Mouse (Mus musculus) ES-E14 (cell line): ENCODE data around the gene Cxcr4. TPM values are rescaled to one million over a fixed set of nuclear protein-coding genes. Genes with fewer than 3 reads are reported as not detected.

ENCODE experiments used
- DNase-seq: peaks from one replicate; pipeline ENCODE4 v3.0.0-alpha.2; 2013; ENCODE audit warnings: low read depth, low spot score
- H3K27ac ChIP-seq: 2 replicates; pipeline ENCODE4 v1.5.1; 2012; ENCODE audit warnings: low read depth, mild to moderate bottlenecking, low read length, moderate library complexity, mixed read lengths; ENCODE audit not compliant: poor library complexity, insufficient read depth, severe bottlenecking
- H3K36me3 ChIP-seq: 2 replicates; pipeline ENCODE4 v1.6.1; 2012; ENCODE audit warnings: mild to moderate bottlenecking, low read length, moderate library complexity, mixed read lengths; ENCODE audit not compliant: control insufficient read depth, poor library complexity, insufficient read depth, severe bottlenecking
- H3K4me1 ChIP-seq, 2 experiments: fragments of 150-350 bp in 1 of 2; sonication (generic) in 1 of 2; 2 replicates each; pipeline ENCODE4 v1.6.1; 2012; ENCODE audit warnings: low read length in 2 of 2, mild to moderate bottlenecking in 1 of 2, mixed read lengths in 1 of 2; ENCODE audit not compliant: control insufficient read depth in 2 of 2, insufficient read depth in 2 of 2, poor library complexity in 1 of 2
- H3K4me3 ChIP-seq, 2 experiments: fragments of 150-350 bp in 1 of 2; sonication (generic) in 1 of 2; 2 replicates each; pipeline ENCODE4 v1.5.1; 2012; ENCODE audit warnings: low read length in 2 of 2, low read depth in 1 of 2, mild to moderate bottlenecking in 1 of 2, mixed read lengths in 1 of 2; ENCODE audit not compliant: insufficient read depth in 1 of 2, poor library complexity in 1 of 2, severe bottlenecking in 1 of 2
- H3K9ac ChIP-seq: 2 replicates; pipeline ENCODE4 v1.6.1; 2012; ENCODE audit warnings: low read depth, mild to moderate bottlenecking, low read length, mixed read lengths; ENCODE audit not compliant: poor library complexity, insufficient read depth, severe bottlenecking
- H3K9me3 ChIP-seq: fragments of 150-350 bp; sonication (generic); 2 replicates; pipeline ENCODE4 v1.6.1; 2012; ENCODE audit warnings: low read depth, mild to moderate bottlenecking, low read length; ENCODE audit not compliant: control insufficient read depth, insufficient read depth
- CHD2 ChIP-seq: IDR thresholded peaks from 2 replicates; pipeline ENCODE4 v1.6.1; 2014; ENCODE audit warnings: mild to moderate bottlenecking, low read depth, low read length, inconsistent platforms
- HCFC1 ChIP-seq: IDR thresholded peaks from 2 replicates; pipeline ENCODE4 v1.6.1; 2012; ENCODE audit warnings: low read length, inconsistent platforms, borderline replicate concordance; ENCODE audit not compliant: insufficient read depth
- MAFK ChIP-seq: IDR thresholded peaks from 2 replicates; pipeline ENCODE4 v1.6.1; 2014; ENCODE audit warnings: mild to moderate bottlenecking, low read depth, low read length, inconsistent platforms; ENCODE audit not compliant: insufficient read depth
- ZC3H11A ChIP-seq: IDR thresholded peaks from 2 replicates; pipeline ENCODE4 v1.6.1; 2012; ENCODE audit warnings: low read depth, mild to moderate bottlenecking, inconsistent platforms, low read length, borderline replicate concordance
- ZNF384 ChIP-seq: IDR thresholded peaks from 2 replicates; pipeline ENCODE4 v1.6.1; 2012; ENCODE audit warnings: low read depth, low read length, inconsistent platforms
- in situ Hi-C, 2 experiments: fragments of 600-800 bp; cut with MboI; formaldehyde crosslinking; loops; one replicate each; pipeline ENCODE4 v1.15.1; 2025; ENCODE audit warnings: low sequenced_read_pairs in 2 of 2, inconsistent platforms in 1 of 2; ENCODE audit not compliant: unreplicated experiment in 2 of 2
- total RNA-seq: library from RNA; depleted of rRNA; stranded (reverse); fragments of 300-350 nt; gene quantifications from 2 replicates; pipeline ENCODE4 v1.2.3, GENCODE M21; 2012; rRNA removed

Gene Cxcr4
- 1.5 and 2.6 TPM in 2 replicates for total RNA-seq

- peak; percentile 75 for DNase-seq
- Histone ChIP-seq H3K9me3 (no peaks in the 10 kb centered on the region), H3K4me1 (peaks cover 0 to 6% of the 10 kb centered on the region in 2 experiments; a peak in 2 of 4 replicates), H3K4me3 (peak within 1 kb of the TSS; percentile 61 to 65), H3K36me3 (no peaks in the 10 kb centered on the region), H3K9ac (peak within 1 kb of the TSS; percentile 62), H3K27ac (no peak within 1 kb of the TSS)
- in situ Hi-C loops: no loop called here
- TF ChIP-seq ZC3H11A: 0 out of 2 replicates have a peak, but pooled peaks have one; percentile 9
- TF ChIP-seq MAFK: no peak
These were observed at the start of gene Cxcr4 for GRCm38 (mm10) chr1:128592211-128592741. Cxcr4 (minus strand) TSS chr1:128592293.

- no peak for DNase-seq
- Histone ChIP-seq H3K4me3 (no peak overlapping the region), H3K9me3 (no peaks in the 10 kb centered on the region), H3K4me1 (peaks cover 2% of the 10 kb centered on the region in 2 experiments; a peak in 2 of 4 replicates), H3K36me3 (no peaks in the 10 kb centered on the region), H3K27ac (no peak overlapping the region), H3K9ac (no peak overlapping the region)
- TF ChIP-seq ZC3H11A: no peak
- TF ChIP-seq MAFK: no peak
- no peak for TF ChIP-seq ZNF384
- TF ChIP-seq HCFC1: no peak
- no peak for TF ChIP-seq CHD2
- in situ Hi-C loops: no loop called here
These were observed 47.6 kb upstream of the Cxcr4 start for GRCm38 (mm10) chr1:128639707-128640107.

GRCm38 (mm10) chr1:128637230-128637740 is 45.2 kb upstream of the Cxcr4 start:
- peaks cover 2% of the 10 kb centered on the region in 2 experiments; a peak in 2 of 4 replicates for H3K4me1 ChIP-seq
- no peak overlapping the region for H3K9ac ChIP-seq
- TF ChIP-seq MAFK: no peak
- TF ChIP-seq ZNF384: no peak
- TF ChIP-seq HCFC1: no peak
- no peak for TF ChIP-seq CHD2
- no peak for TF ChIP-seq ZC3H11A
- H3K27ac ChIP-seq: no peak overlapping the region
- in situ Hi-C loops: no loop called here
- DNase-seq: no peak
- H3K4me3 ChIP-seq: no peak overlapping the region
- H3K9me3 ChIP-seq: no peaks in the 10 kb centered on the region
- no peaks in the 10 kb centered on the region for H3K36me3 ChIP-seq

- Histone ChIP-seq H3K36me3 (no peaks in the 10 kb centered on the region), H3K27ac (no peak overlapping the region), H3K9me3 (no peaks in the 10 kb centered on the region), H3K4me3 (no peak overlapping the region), H3K9ac (no peak overlapping the region), H3K4me1 (peaks cover 2% of the 10 kb centered on the region in 2 experiments; a peak in 2 of 4 replicates)
- DNase-seq: no peak
- TF ChIP-seq ZNF384 (no peak), MAFK (no peak), CHD2 (no peak), ZC3H11A (no peak), HCFC1 (no peak)
- in situ Hi-C loops: no loop called here
These were observed 44.5 kb upstream of the Cxcr4 start for GRCm38 (mm10) chr1:128636258-128637229.
